8 mouse cellular contexts compared by ENCODE assay signal in the genomic region with DNA sequence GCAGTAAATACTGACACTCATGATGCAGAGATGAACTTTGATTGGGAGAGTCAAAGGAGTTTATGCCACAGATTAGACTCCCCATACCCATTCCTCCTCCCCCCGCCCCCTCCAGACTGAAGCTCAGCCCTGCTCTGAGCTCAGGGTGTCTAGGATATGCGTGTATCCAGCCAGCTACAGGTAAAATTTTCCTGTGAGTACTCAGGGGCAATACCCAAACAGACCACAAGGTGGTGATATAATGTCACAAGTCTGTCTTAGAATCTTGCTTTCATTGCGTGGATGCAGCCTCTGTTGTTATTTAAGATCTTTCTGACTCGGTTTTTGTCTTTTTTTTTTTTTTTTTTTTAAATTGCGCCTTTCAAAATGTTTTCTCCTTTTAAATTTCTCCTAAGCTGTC. TPM values are rescaled to one million over a fixed set of nuclear protein-coding genes. Genes with fewer than 3 reads are reported as not detected.
DNase-seq lines count a peak whose midpoint lies in the region; ATAC-seq and TF ChIP-seq lines count a peak whose summit lies in the region.

No protein-coding gene starts in this region.

- peaks cover 23% of the 10 kb centered on the region for H3K9me3 ChIP-seq in E14TG2a.4 (ENCODE audit: low read length)
- no peaks in the 10 kb centered on the region for H3K9me3 ChIP-seq in neural tube, embryonic 11.5 days (ENCODE audit: control insufficient read depth, low read length)

- peak; percentile 98 for TF ChIP-seq CTCF in E14TG2a.4 (conservative IDR thresholded peaks at IDR 0.05; ENCODE audit: low read length)
- TF ChIP-seq CTCF in liver, adult 2 months (IDR thresholded peaks at IDR 0.05; ENCODE audit: low read depth, low read length), result 0 out of 2 replicates have a peak, but pooled peaks have one; percentile 40

- WGBS in liver, adult 2 months, result 5% methylated on average over 5 of the region's 5 CpGs
- 6% methylated on average over 5 of the region's 5 CpGs for WGBS in neural tube, embryonic 11.5 days

- no peaks in the 10 kb centered on the region for H3K79me2 ChIP-seq in liver, adult 2 months (ENCODE audit: control insufficient read depth, insufficient read depth, low read length)

- H3K4me2 ChIP-seq in neural tube, embryonic 11.5 days (ENCODE audit: low read depth), result no peak overlapping the region

- H3K36me3 ChIP-seq in E14TG2a.4 (ENCODE audit: insufficient read depth, low read length), result peaks cover 8% of the 10 kb centered on the region
- H3K36me3 ChIP-seq in liver, adult 2 months (ENCODE audit: control insufficient read depth, insufficient read depth, low read length), result no peaks in the 10 kb centered on the region
- H3K36me3 ChIP-seq in neural tube, embryonic 11.5 days (ENCODE audit: control insufficient read depth, insufficient read depth, low read length), result no peaks in the 10 kb centered on the region

- DNase-seq in 3134 (ENCODE audit: extremely low read depth, insufficient read length, low spot score), result peak; percentile 21
- peak; percentile 70 to 75 for DNase-seq in cerebellum, adult 18-20 months
- peak; percentile 85 for DNase-seq in forelimb bud, embryonic 11.5 days (ENCODE audit: low read depth, low spot score)
- peak; percentile 47 to 59 for DNase-seq in kidney, adult 8-10 months
- peak; percentile 63 for DNase-seq in liver, adult 2 months (ENCODE audit: extremely low read depth, low read depth, low spot score)
- DNase-seq in neural tube, embryonic 11.5 days (ENCODE audit: low spot score), result peak; percentile 51
- peak; percentile 55 for DNase-seq in thymus, postnatal 25 days

- no peak overlapping the region for H3K27ac ChIP-seq in liver, adult 2 months (replicated peaks; ENCODE audit: insufficient read depth, low read depth, low read length)
- H3K27ac ChIP-seq in neural tube, embryonic 11.5 days (ENCODE audit: low read depth, low read length), result no peak overlapping the region

- H3K4me1 ChIP-seq in E14TG2a.4 (replicated peaks; ENCODE audit: low read depth, low read length), result peaks cover 39% of the 10 kb centered on the region
- no peaks in the 10 kb centered on the region for H3K4me1 ChIP-seq in liver, adult 2 months (ENCODE audit: control insufficient read depth, insufficient read depth, low read length)
- H3K4me1 ChIP-seq in neural tube, embryonic 11.5 days (ENCODE audit: control insufficient read depth, insufficient read depth, low read length), result no peaks in the 10 kb centered on the region

- H3K27me3 ChIP-seq in E14TG2a.4 (ENCODE audit: insufficient read depth, low read length), result no peaks in the 10 kb centered on the region
- no peaks in the 10 kb centered on the region for H3K27me3 ChIP-seq in liver, adult 2 months (ENCODE audit: control insufficient read depth, insufficient read depth, low read length)
- H3K27me3 ChIP-seq in neural tube, embryonic 11.5 days (ENCODE audit: control insufficient read depth, insufficient read depth, low read length), result no peaks in the 10 kb centered on the region

- no peak for TF ChIP-seq POLR2A in liver, adult 2 months (IDR thresholded peaks at IDR 0.05; ENCODE audit: extremely low read depth, insufficient read depth, low read length)

- 0 out of 2 replicates have a peak, but pooled peaks have one; percentile 36 for ATAC-seq in neural tube, embryonic 11.5 days (ENCODE audit: insufficient read depth, low FRiP score, low TSS enrichment)

- peak overlapping the region; percentile 51; the same call in 1 of the 2 replicates for H3K4me3 ChIP-seq in E14TG2a.4 (replicated peaks; ENCODE audit: low read length)
- H3K4me3 ChIP-seq in liver, adult 2 months (ENCODE audit: insufficient read depth, low read depth, low read length), result no peak overlapping the region
- no peak overlapping the region for H3K4me3 ChIP-seq in neural tube, embryonic 11.5 days (ENCODE audit: low read depth, low read length)

- H3K9ac ChIP-seq in liver, adult 2 months (ENCODE audit: low read depth, low read length), result no peak overlapping the region
- no peak overlapping the region for H3K9ac ChIP-seq in neural tube, embryonic 11.5 days (ENCODE audit: low read length)

RNA-seq across cellular contexts. Expression of gene Etnk1, which starts 52.3 kb away (rescaled TPM):
- total RNA-seq in liver, adult 2 months (2014; rRNA removed), result 26.4 and 36.6 TPM in 2 replicates
- polyA plus RNA-seq in liver, adult 2 months (2012; rRNA removed), result 14.0 and 14.4 TPM in 2 replicates
- 35.0 and 37.0 TPM in 2 replicates for polyA plus RNA-seq in neural tube, embryonic 11.5 days (2014; fragmentation: Nextera tagmentation; extraction: Ambion mirVana)

Comparison
In these comparisons a context has a peak if more than half of its experiments do, and no peak if none do; other contexts are left out.
1. DNase-seq: peak in every context shown above with its lines; median percentile 85 in forelimb bud, embryonic 11.5 days; 72 in cerebellum, adult 18-20 months; 63 in liver, adult 2 months; 55 in thymus, postnatal 25 days; 53 in kidney, adult 8-10 months; 51 in neural tube, embryonic 11.5 days; 21 in 3134.